Mouse (Mus musculus) MEL (cell line): ENCODE results near the gene Pdia2.
"Not testable (repeated sequence)": the region's sequence is repeated elsewhere in the genome, so short reads cannot be mapped to it uniquely, and the experiment has no call there.

Experiments used
- GATA1 ChIP-seq: IDR thresholded peaks from 2 replicates; pipeline ENCODE4 v1.6.1; 2011; ENCODE audit warnings: low read depth, low read length, improper control_type of control experiment
- MXI1 ChIP-seq: IDR thresholded peaks from 2 replicates; pipeline ENCODE4 v1.6.1; 2011; ENCODE audit warnings: mild to moderate bottlenecking, low read depth, low read length, improper control_type of control experiment
- POLR2A ChIP-seq, 2 experiments: IDR thresholded peaks; 2 replicates each; pipeline ENCODE4 v1.6.1; 2011 to 2012; ENCODE audit warnings: low read length in 2 of 2, mild to moderate bottlenecking in 2 of 2, control low read depth in 1 of 2, improper control_type of control experiment in 1 of 2, low read depth in 1 of 2, moderate library complexity in 1 of 2; ENCODE audit not compliant: control insufficient read depth in 1 of 2, insufficient read depth in 1 of 2, poor library complexity in 1 of 2
- RCOR1 ChIP-seq: IDR thresholded peaks from 2 replicates; pipeline ENCODE4 v1.6.1; 2012; ENCODE audit warnings: low read depth, mild to moderate bottlenecking, inconsistent platforms, low read length, improper control_type of control experiment
- TAL1 ChIP-seq: IDR thresholded peaks from 2 replicates; pipeline ENCODE4 v1.6.1; 2012; ENCODE audit warnings: mild to moderate bottlenecking, inconsistent platforms, low read length, moderate library complexity, mixed read lengths
- TBP ChIP-seq: IDR thresholded peaks from 2 replicates; pipeline ENCODE4 v1.8.0; 2011; ENCODE audit warnings: low read depth, low read length, improper control_type of control experiment

- TF ChIP-seq TAL1; TBP; GATA1; MXI1; RCOR1; POLR2A (IDR thresholded peaks at IDR 0.05; ENCODE audit: control insufficient read depth in 1 of 2, insufficient read depth in 1 of 2, low read depth in 1 of 2, low read length in 2 of 2, poor library complexity in 1 of 2): not testable (repeated sequence)
Observed at GRCm38 (mm10) chr17:26175248-26175647, 23.6 kb downstream of the Pdia2 start.
